Mouse (Mus musculus) CD4-positive naive resting alpha-beta T cell, adult 76 days (primary cell): ENCODE results near the gene Sars2. TPM values are rescaled to one million over a fixed set of nuclear protein-coding genes. Genes with fewer than 3 reads are reported as not detected.

Experiments
- total RNA-seq: library from RNA; stranded (reverse); gene quantifications from one replicate; pipeline ENCODE4 v1.2.4, GENCODE M21; 2023

Sars2 gene
- 18.8 TPM for total RNA-seq

GRCm38 (mm10) chr7:28741709-28742438, at the start of gene Sars2, which contains the start of gene Mrps12:
Gene Sars2, plus strand, starts transcription at chr7:28741992.
Gene Mrps12, minus strand, starts transcription at chr7:28741820.

DNA sequence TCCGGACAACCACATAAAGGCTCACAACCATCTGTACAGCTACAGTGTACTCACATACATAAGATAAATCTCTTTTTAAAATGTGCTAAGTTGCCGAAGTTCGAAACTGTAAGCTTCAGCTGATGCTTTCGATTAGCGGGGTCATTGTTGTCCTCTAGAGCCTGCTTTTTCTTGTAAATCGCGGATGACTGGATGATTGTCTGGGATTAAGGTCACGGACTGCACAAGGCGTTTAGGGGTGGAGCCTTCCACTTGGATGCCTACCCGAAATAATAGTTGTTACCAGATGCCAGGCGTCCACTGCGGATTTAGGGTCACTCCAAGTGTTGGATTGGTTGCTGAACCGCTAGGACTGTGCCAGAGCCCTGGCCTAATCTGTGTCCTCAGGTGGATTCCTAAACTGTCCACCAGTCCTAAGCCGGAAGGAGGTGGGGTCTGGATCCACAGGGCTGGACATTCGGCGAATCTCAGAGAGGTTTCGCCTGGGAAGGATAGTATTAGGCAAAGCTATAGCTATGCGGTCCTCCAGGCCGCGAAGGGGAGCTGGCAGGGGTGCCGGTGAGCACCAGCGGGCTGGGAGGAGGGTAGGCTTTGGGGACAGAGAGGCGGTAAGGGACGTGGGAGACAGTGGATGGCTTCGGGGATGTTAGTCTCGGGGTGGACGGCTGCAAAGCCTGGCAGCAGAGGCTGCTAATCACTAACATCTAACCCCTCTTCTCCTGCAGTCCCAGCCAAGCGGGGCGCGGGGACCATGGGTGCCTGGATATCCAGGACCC, 49.1 kb upstream of the Sars2 start, which contains the start of gene Fbxo27:
Gene Fbxo27 (plus strand): TSS at position 305 of the 776 bp plus-strand sequence.

GRCm38 (mm10) chr7:28716590-28717281, 25.1 kb upstream of the Sars2 start, which contains the start of gene Fbxo17:
Gene Fbxo17, plus strand, starts transcription at chr7:28716804.

DNA sequence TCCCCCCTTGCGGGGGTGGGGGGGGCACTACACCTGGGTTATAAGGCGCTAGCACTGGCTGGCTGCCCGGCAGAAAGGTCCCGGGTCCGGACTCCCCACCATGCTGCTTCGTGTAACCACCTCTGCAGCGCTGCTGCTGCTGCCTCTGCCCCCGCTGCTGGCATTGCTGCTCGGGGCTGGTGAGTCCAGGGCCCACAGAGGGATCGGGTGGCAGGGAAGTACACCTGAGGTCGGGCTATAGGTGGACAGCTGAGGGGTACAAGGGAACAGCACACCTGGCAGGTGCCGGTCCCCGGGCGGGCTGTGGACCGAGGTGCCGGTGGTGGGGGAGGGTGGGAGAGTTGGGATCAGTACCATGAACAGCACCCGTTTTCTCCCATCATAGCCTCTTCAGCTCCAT, 14.3 kb downstream of the Sars2 start, which contains the start of gene Ccer2:
Gene Ccer2 (plus strand): TSS at position 96 of the 400 bp plus-strand sequence.

GRCm38 (mm10) chr7:28766173-28766879, 24.5 kb downstream of the Sars2 start, which contains the start of gene Sirt2:
Gene Sirt2, plus strand, starts transcription at chr7:28766735.

GRCm38 (mm10) chr7:28767462-28767965, 25.7 kb downstream of the Sars2 start, which contains the start of gene Nfkbib:
Gene Nfkbib, minus strand, starts transcription at chr7:28767512.

GRCm38 (mm10) chr7:28788307-28789195, 46.8 kb downstream of the Sars2 start, which contains the start of gene Rinl:
Gene Rinl, plus strand, starts transcription at chr7:28788969.

Other genes with a start within 250 kb of the Sars2 start
- not detected for gene Ifnl2, start 231.5 kb upstream of the Sars2 start, total RNA-seq
- gene Ifnl3, start 219.2 kb upstream of the Sars2 start, total RNA-seq = not detected
- gene Sycn, start 201.1 kb upstream of the Sars2 start, total RNA-seq = not detected
- 0.50 TPM for gene Nccrp1, start 194.7 kb upstream of the Sars2 start, total RNA-seq
- gene Samd4b, start 143.8 kb upstream of the Sars2 start, total RNA-seq = 57.6 TPM
- gene Pak4, start 143.8 kb upstream of the Sars2 start, total RNA-seq = 8.9 TPM
- not detected for gene Acp7, start 110.7 kb upstream of the Sars2 start, total RNA-seq
- 2.4 TPM for gene Fbxo27, start 49.1 kb upstream of the Sars2 start, total RNA-seq
- 16.8 TPM for gene Fbxo17, start 25.2 kb upstream of the Sars2 start, total RNA-seq
- gene Mrps12, start 172 bp upstream of the Sars2 start, total RNA-seq = 26.1 TPM
- gene Ccer2, start 14.2 kb downstream of the Sars2 start, total RNA-seq = not detected
- gene Sirt2, start 24.7 kb downstream of the Sars2 start, total RNA-seq = 66.8 TPM
- 65.7 TPM for gene Nfkbib, start 25.5 kb downstream of the Sars2 start, total RNA-seq
- 108 TPM for gene Rinl, start 47.0 kb downstream of the Sars2 start, total RNA-seq
- gene Hnrnpl, start 66.5 kb downstream of the Sars2 start, total RNA-seq = 728 TPM
- gene Ech1, start 83.2 kb downstream of the Sars2 start, total RNA-seq = 50.3 TPM
- gene Lgals4, start 91.9 kb downstream of the Sars2 start, total RNA-seq = 14.5 TPM
- gene Lgals7, start 121.9 kb downstream of the Sars2 start, total RNA-seq = not detected
- gene Capn12, start 139.4 kb downstream of the Sars2 start, total RNA-seq = not detected
- 127 TPM for gene Actn4, start 220.3 kb downstream of the Sars2 start, total RNA-seq
- 283 TPM for gene Eif3k, start 239.9 kb downstream of the Sars2 start, total RNA-seq
- 94.9 TPM for gene Map4k1, start 240.1 kb downstream of the Sars2 start, total RNA-seq